Mouse (Mus musculus): Measurements from ENCODE around the gene Golga2. TPM values are rescaled to one million over a fixed set of nuclear protein-coding genes. Genes with fewer than 3 reads are reported as not detected.
A peak's percentile ranks its signal among the peaks of the same experiment; 100 is the strongest.

Golga2 gene
- polyA plus RNA-seq, 1 experiment, result 78.9 TPM

- H3K4me1 ChIP-seq (ENCODE audit: control insufficient read depth, insufficient read depth, low read length), result peaks cover 5% of the 10 kb centered on the region; the same call in 1 of the 2 replicates
- H3K4me3 ChIP-seq (ENCODE audit: insufficient read depth, low read length), result no peak overlapping the region
- TF ChIP-seq POLR2A (IDR thresholded peaks at IDR 0.05; ENCODE audit: low read depth, low read length) (no peak), CTCF (IDR thresholded peaks at IDR 0.05; ENCODE audit: borderline replicate concordance, insufficient read depth, low read length) (no peak)
- H3K27ac ChIP-seq (ENCODE audit: insufficient read depth, low read length), result no peak overlapping the region
Measured at GRCm38 (mm10) chr2:32349625-32350255, 62.6 kb downstream of the Golga2 start.

GRCm38 (mm10) chr2:32350471-32351051 is 63.4 kb downstream of the Golga2 start:
- H3K27ac ChIP-seq (ENCODE audit: insufficient read depth, low read length), result no peak overlapping the region
- no peak for TF ChIP-seq POLR2A (IDR thresholded peaks at IDR 0.05; ENCODE audit: low read depth, low read length)
- TF ChIP-seq CTCF (IDR thresholded peaks at IDR 0.05; ENCODE audit: borderline replicate concordance, insufficient read depth, low read length), result no peak
- H3K4me3 ChIP-seq (ENCODE audit: insufficient read depth, low read length), result no peak overlapping the region
- peaks cover 5% of the 10 kb centered on the region; the same call in 1 of the 2 replicates for H3K4me1 ChIP-seq (ENCODE audit: control insufficient read depth, insufficient read depth, low read length)

GRCm38 (mm10) chr2:32351471-32351961 is 64.3 kb downstream of the Golga2 start:
- Histone ChIP-seq H3K4me3 (ENCODE audit: insufficient read depth, low read length) (peak overlapping the region; percentile 58; the same call in 1 of the 2 replicates), H3K4me1 (ENCODE audit: control insufficient read depth, insufficient read depth, low read length) (peaks cover 5% of the 10 kb centered on the region; the same call in 1 of the 2 replicates), H3K27ac (ENCODE audit: insufficient read depth, low read length) (no peak overlapping the region)
- TF ChIP-seq CTCF (IDR thresholded peaks at IDR 0.05; ENCODE audit: borderline replicate concordance, insufficient read depth, low read length) (no peak), POLR2A (IDR thresholded peaks at IDR 0.05; ENCODE audit: low read depth, low read length) (no peak)

- TF ChIP-seq POLR2A (IDR thresholded peaks at IDR 0.05; ENCODE audit: low read depth, low read length) (no peak; the same call in 1 of the 2 replicates), CTCF (IDR thresholded peaks at IDR 0.05; ENCODE audit: borderline replicate concordance, insufficient read depth, low read length) (no peak)
- Histone ChIP-seq H3K4me1 (ENCODE audit: control insufficient read depth, insufficient read depth, low read length) (peaks cover 5% of the 10 kb centered on the region; the same call in 1 of the 2 replicates), H3K27ac (ENCODE audit: insufficient read depth, low read length) (no peak within 1 kb of the TSS; the same call in 1 of the 2 replicates), H3K4me3 (ENCODE audit: insufficient read depth, low read length) (peak within 1 kb of the TSS; percentile 58)
Measured at GRCm38 (mm10) chr2:32352151-32353006, 65.2 kb downstream of the Golga2 start, which contains the start of gene Ciz1. Ciz1 (plus strand) TSS chr2:32352327.

GRCm38 (mm10) chr2:32353007-32353542 is 65.9 kb downstream of the Golga2 start, which contains the start of gene Dnm1:
Dnm1 (minus strand) TSS chr2:32353338.
- Histone ChIP-seq H3K27ac (ENCODE audit: insufficient read depth, low read length) (no peak within 1 kb of the TSS; the same call in 1 of the 2 replicates), H3K4me3 (ENCODE audit: insufficient read depth, low read length) (peak within 1 kb of the TSS; percentile 58), H3K4me1 (ENCODE audit: control insufficient read depth, insufficient read depth, low read length) (peaks cover 5% of the 10 kb centered on the region; the same call in 1 of the 2 replicates)
- TF ChIP-seq CTCF (IDR thresholded peaks at IDR 0.05; ENCODE audit: borderline replicate concordance, insufficient read depth, low read length), result peak; percentile 83
- TF ChIP-seq POLR2A (IDR thresholded peaks at IDR 0.05; ENCODE audit: low read depth, low read length), result no peak; the same call in 1 of the 2 replicates

GRCm38 (mm10) chr2:32353836-32354235 is 66.7 kb downstream of the Golga2 start:
- TF ChIP-seq POLR2A (IDR thresholded peaks at IDR 0.05; ENCODE audit: low read depth, low read length), result no peak
- TF ChIP-seq CTCF (IDR thresholded peaks at IDR 0.05; ENCODE audit: borderline replicate concordance, insufficient read depth, low read length), result no peak
- Histone ChIP-seq H3K27ac (ENCODE audit: insufficient read depth, low read length) (no peak overlapping the region), H3K4me3 (ENCODE audit: insufficient read depth, low read length) (no peak overlapping the region), H3K4me1 (ENCODE audit: control insufficient read depth, insufficient read depth, low read length) (peaks cover 5% of the 10 kb centered on the region; the same call in 1 of the 2 replicates)

- Histone ChIP-seq H3K4me3 (ENCODE audit: insufficient read depth, low read length) (no peak overlapping the region), H3K27ac (ENCODE audit: insufficient read depth, low read length) (no peak overlapping the region), H3K4me1 (ENCODE audit: control insufficient read depth, insufficient read depth, low read length) (peaks cover 5% of the 10 kb centered on the region; the same call in 1 of the 2 replicates)
- no peak for TF ChIP-seq POLR2A (IDR thresholded peaks at IDR 0.05; ENCODE audit: low read depth, low read length)
- no peak for TF ChIP-seq CTCF (IDR thresholded peaks at IDR 0.05; ENCODE audit: borderline replicate concordance, insufficient read depth, low read length)
Measured at GRCm38 (mm10) chr2:32354336-32354895, 67.2 kb downstream of the Golga2 start.

GRCm38 (mm10) chr2:32356216-32356615 is 69.0 kb downstream of the Golga2 start:
- TF ChIP-seq POLR2A (IDR thresholded peaks at IDR 0.05; ENCODE audit: low read depth, low read length), result no peak
- TF ChIP-seq CTCF (IDR thresholded peaks at IDR 0.05; ENCODE audit: borderline replicate concordance, insufficient read depth, low read length), result no peak
- Histone ChIP-seq H3K4me1 (ENCODE audit: control insufficient read depth, insufficient read depth, low read length) (peaks cover 3% of the 10 kb centered on the region; the same call in 1 of the 2 replicates), H3K4me3 (ENCODE audit: insufficient read depth, low read length) (no peak overlapping the region)

More at GRCm38 (mm10) chr2:32356216-32356615, 69.0 kb downstream of the Golga2 start:
- no peak overlapping the region for H3K27ac ChIP-seq (ENCODE audit: insufficient read depth, low read length)

Other genes starting within 250 kb of the Golga2 start
- gene Fam78a, start 202.5 kb upstream of the Golga2 start, polyA plus RNA-seq (2011; ENCODE audit: insufficient read length, low read depth, missing spikeins), result not detected in 2 replicates
- gene Plpp7, start 191.9 kb upstream of the Golga2 start, polyA plus RNA-seq (2011; ENCODE audit: insufficient read length, low read depth, missing spikeins), result 1.1 and 1.5 TPM in 2 replicates
- gene Prrc2b, start 136.3 kb upstream of the Golga2 start, polyA plus RNA-seq (2011; ENCODE audit: insufficient read length, low read depth, missing spikeins), result 75.5 and 84.6 TPM in 2 replicates
- gene Pomt1, start 50.8 kb upstream of the Golga2 start, polyA plus RNA-seq (2011; ENCODE audit: insufficient read length, low read depth, missing spikeins), result 19.3 and 22.8 TPM in 2 replicates
- 20.5 and 22.1 TPM in 2 replicates for gene Uck1, start 27.2 kb upstream of the Golga2 start, polyA plus RNA-seq (2011; ENCODE audit: insufficient read length, low read depth, missing spikeins)
- gene Swi5, start 691 bp downstream of the Golga2 start, polyA plus RNA-seq (2011; ENCODE audit: insufficient read length, low read depth, missing spikeins), result 474 and 541 TPM in 2 replicates
- 41.8 and 47.6 TPM in 2 replicates for gene Ciz1, start 64.9 kb downstream of the Golga2 start, polyA plus RNA-seq (2011; ENCODE audit: insufficient read length, low read depth, missing spikeins)
- 37.2 and 52.6 TPM in 2 replicates for gene Dnm1, start 66.0 kb downstream of the Golga2 start, polyA plus RNA-seq (2011; ENCODE audit: insufficient read length, low read depth, missing spikeins)
- gene 1110008P14Rik, start 94.6 kb downstream of the Golga2 start, polyA plus RNA-seq (2011; ENCODE audit: insufficient read length, low read depth, missing spikeins), result 28.8 and 30.3 TPM in 2 replicates
- gene Lcn2, start 100.9 kb downstream of the Golga2 start, polyA plus RNA-seq (2011; ENCODE audit: insufficient read length, low read depth, missing spikeins), result not detected in 2 replicates
- 14.3 and 18.0 TPM in 2 replicates for gene Ptges2, start 108.5 kb downstream of the Golga2 start, polyA plus RNA-seq (2011; ENCODE audit: insufficient read length, low read depth, missing spikeins)
- 3.5 and 3.8 TPM in 2 replicates for gene Naif1, start 163.1 kb downstream of the Golga2 start, polyA plus RNA-seq (2011; ENCODE audit: insufficient read length, low read depth, missing spikeins)
- 10.7 and 16.6 TPM in 2 replicates for gene Slc25a25, start 164.1 kb downstream of the Golga2 start, polyA plus RNA-seq (2011; ENCODE audit: insufficient read length, low read depth, missing spikeins)
- gene Fam102a, start 247.9 kb downstream of the Golga2 start, polyA plus RNA-seq (2011; ENCODE audit: insufficient read length, low read depth, missing spikeins), result 5.3 and 8.9 TPM in 2 replicates